Mouse (Mus musculus) subcutaneous adipose tissue, adult 2 months (tissue): Measurements from ENCODE around the gene Nupl1. TPM values are rescaled to one million over a fixed set of nuclear protein-coding genes. Genes with fewer than 3 reads are reported as not detected.

ENCODE experiments used
- polyA plus RNA-seq: library from polyadenylated mRNA; depleted of rRNA; stranded (reverse); fragments of >200 nt; gene quantifications from 2 replicates; pipeline ENCODE4 v1.2.3, GENCODE M21; 2012; ENCODE audit warnings: low replicate concordance; rRNA removed

Gene Nupl1
- polyA plus RNA-seq: 0.06 TPM in 1 of 2 replicates, not detected in the other

GRCm38 (mm10) chr14:60251281-60252003 is at the start of gene Nupl1, which contains the start of gene Gm49336:
Gene Nupl1 (minus strand): TSS chr14:60251431.
Gene Gm49336 (minus strand): TSS chr14:60251507.

GRCm38 (mm10) chr14:60264990-60265876 is 14.0 kb upstream of the Nupl1 start, which contains the start of gene Mtmr6:
Gene Mtmr6 (plus strand): TSS chr14:60265228.

GRCm38 (mm10) chr14:60196884-60197283 is 54.3 kb downstream of the Nupl1 start, which contains the start of gene Atp8a2:
Gene Atp8a2 (minus strand): TSS chr14:60197179.

Other genes with a start within 250 kb of the Nupl1 start
- 0.24 and 0.72 TPM in 2 replicates for gene Atp8a2, start 54.3 kb downstream of the Nupl1 start, polyA plus RNA-seq
- 11.3 and 19.7 TPM in 2 replicates for gene Gm49336, start 76 bp upstream of the Nupl1 start, polyA plus RNA-seq
- 28.2 and 33.2 TPM in 2 replicates for gene Mtmr6, start 13.8 kb upstream of the Nupl1 start, polyA plus RNA-seq
- gene Amer2, start 121.8 kb upstream of the Nupl1 start, polyA plus RNA-seq: 0.09 and 0.81 TPM in 2 replicates